Mouse (Mus musculus) hematopoietic stem cell, adult 5-6 weeks (primary cell): ENCODE measurements around the gene Msi2. TPM values are rescaled to one million over a fixed set of nuclear protein-coding genes. Genes with fewer than 3 reads are reported as not detected.

ENCODE experiments used
- ATAC-seq, 2 experiments: fragments of 125-278 bp in 1 of 2; replicated peaks in 1 of 2; 2 replicates each; pipeline ENCODE4 v1.8.0; 2016 to 2017; ENCODE audit warnings: inconsistent platforms in 2 of 2, mild to moderate bottlenecking in 2 of 2, moderate number of reproducible peaks in 2 of 2, low read depth in 1 of 2, moderate TSS enrichment in 1 of 2; ENCODE audit not compliant: low FRiP score in 2 of 2, poor library complexity in 2 of 2, severe bottlenecking in 2 of 2, insufficient read depth in 1 of 2, low TSS enrichment in 1 of 2
- total RNA-seq: library from RNA; stranded (forward); fragments of 172-1452, 232-1000 nt; gene quantifications from 2 replicates; pipeline ENCODE4 v1.2.3, GENCODE M21; 2017

Msi2 gene
- total RNA-seq, 1 experiment from 2014 or later, result 397 TPM

DNA sequence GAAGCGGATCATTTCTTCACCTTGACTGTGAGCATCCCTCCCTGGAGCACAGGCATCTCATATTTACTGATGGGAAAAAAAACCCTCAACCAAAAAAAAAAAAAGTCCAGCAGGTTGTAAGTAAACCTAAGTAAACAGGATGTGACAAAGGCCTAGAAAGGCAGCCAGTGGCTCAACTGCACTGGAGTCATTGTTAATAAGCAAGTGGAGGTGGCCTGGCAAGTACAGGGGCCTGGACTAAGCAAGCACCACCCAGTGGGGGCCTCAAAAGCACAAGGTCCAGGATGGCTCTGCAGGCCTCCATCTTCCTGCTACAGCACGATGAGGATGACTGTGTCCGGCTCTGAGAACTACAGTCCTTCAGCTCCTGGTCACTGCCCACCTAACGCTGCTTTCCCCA is 89.1 kb downstream of the Msi2 start:
- ATAC-seq, result no peak

DNA sequence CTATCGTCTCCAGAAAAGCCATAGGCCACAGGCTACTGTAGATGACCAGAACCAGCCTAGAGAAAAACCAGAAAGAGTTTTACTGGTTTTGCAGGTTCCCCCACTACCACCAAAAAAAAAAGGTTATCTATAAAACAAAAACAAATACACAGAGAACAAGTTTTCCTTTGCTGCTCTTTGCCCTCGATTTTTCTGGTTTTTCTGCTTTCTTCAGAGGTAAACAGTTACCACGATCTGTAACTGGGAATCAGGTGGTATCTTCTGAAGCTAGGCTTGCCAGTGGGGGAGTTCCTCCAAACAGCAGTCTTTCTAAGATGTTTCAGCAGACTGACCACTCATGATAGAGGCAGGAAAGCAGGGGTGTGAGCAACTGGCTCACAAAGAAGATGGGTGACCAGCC is 89.6 kb downstream of the Msi2 start:
- no peak for ATAC-seq

DNA sequence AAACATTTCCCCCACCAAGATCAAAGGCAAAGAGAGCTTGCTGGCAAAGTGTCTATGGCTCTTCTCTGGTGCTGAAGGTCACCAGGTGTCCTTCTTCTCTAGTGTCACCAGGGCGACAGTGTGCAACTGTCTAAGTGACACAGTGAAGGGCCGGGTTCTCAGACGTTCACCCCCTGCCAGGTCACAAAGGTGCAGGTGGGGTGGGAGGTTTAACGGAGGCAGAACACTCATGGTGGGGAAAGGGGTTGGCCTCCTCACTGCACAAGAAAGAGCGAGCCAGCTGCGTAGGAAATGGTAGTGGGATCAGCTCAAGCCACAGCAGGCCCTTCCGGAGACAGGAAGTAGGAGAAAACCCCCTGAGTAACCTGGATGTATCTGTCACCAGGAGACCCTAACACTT is 91.0 kb downstream of the Msi2 start:
- ATAC-seq, result no peak

DNA sequence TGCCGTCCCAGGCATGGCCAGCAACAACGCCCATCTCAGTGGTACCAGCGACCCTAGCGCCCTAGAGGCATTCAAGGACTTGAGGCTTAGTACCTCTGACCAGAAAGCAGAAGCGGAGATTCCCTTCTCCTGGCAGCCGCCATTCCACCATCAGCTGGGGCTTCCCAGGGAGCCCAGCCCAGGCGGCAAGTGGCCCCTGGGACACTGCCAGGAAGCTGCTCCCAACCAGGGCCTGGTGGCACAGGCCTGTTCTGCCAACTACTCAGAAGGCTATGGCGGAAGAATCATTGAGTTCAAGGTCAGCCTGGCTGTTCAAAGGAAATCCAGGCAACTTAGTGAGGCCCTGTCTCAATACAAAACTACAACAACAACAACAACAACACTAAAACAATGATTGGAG is 91.7 kb downstream of the Msi2 start:
- no peak for ATAC-seq

DNA sequence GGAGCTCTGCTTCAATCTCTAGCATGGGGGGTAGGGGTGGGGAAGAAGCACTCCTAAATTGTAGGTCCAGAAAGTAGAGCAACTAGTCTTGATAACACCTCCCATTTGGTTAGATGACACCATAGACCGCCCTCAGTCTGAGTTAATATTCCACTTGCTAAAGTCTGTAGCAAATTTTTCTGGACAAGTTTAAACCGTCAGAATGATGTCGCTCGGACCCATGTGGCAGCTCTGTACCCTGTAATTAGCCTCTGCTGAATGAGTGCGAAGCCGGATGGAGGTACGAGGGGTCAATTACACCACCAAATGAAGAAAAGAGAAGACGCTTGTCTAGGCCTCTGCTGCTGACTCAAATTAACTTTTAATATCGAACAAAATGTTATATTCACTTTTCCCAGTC is 92.3 kb downstream of the Msi2 start:
- ATAC-seq, result no peak

DNA sequence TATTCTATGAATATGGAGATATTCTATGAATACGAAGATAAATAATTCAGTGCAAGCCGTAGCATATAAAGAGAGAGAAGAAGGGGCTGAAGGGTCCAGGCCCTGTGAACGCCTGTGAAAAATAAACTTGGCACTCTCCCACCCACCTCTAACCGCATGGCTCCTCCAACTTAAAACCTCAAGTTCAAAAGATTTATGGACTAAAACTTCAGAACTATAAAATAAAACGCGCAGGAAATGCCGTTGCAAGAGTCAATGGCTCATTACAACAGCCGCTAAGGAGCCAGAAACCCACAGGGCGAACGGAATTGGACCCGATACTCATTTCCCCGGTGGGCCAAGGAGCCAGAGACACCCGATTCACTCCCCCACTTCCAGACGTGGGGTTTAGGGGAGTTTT is 93.2 kb downstream of the Msi2 start:
- peak; percentile 8 to 44; a peak in 2 of 4 replicates for ATAC-seq

DNA sequence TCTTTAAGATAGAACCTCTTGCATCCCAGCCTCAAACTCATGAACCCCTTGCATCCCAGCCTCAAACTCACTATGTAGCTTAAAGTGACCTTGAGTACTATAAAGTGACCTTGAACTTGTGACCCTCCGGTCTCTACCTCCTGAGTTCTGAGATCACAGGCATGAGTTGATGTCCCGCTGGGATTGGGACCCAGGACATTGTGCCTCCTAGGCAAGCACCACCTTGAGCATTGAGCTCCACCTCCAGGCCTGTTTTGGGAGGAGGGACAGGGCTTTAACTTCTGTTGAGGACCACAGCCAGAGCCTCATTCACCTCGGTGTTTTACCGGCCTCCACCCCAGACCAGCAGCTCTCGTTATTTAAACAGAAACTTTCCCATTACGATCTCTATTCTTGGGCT is 93.7 kb downstream of the Msi2 start:
- no peak for ATAC-seq

DNA sequence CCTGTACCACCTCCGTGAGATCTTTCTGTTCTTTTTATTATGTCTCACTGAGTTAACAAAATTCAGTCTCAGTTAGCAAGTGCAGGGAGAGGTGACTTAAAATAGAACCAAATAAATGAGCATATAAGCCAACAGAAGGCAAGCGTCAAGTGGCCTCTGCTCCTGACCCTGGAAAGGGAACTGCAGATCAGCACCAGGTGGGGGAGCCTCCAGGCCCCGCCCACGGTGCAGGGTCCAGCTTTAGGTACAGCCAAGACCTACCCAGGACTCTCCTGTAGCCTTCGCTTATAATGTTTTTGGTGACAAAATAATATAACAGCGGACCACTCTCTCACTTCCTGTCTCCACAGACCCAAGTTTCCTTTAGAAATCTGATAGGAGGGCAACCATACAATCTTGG is 94.6 kb downstream of the Msi2 start:
- ATAC-seq, result no peak

DNA sequence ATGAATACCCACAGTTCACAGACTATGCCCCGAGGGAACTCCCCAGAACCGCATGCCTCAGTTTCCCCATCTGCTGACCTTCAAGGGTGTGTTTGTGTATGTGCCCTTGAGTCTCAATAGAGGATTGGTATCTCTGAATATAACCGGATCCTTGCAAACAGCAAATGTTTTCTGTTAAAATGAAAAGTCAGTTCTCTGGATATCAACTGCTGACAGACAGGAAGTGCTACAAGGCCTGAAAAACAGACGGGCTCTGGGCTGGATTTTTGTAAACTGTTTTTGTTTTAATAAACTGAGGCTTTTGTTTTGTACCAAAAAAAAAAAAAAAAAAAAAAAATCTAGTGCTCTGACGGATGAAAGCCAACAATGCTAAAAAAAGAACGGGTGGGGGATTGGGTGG is 95.8 kb downstream of the Msi2 start:
- no peak for ATAC-seq

DNA sequence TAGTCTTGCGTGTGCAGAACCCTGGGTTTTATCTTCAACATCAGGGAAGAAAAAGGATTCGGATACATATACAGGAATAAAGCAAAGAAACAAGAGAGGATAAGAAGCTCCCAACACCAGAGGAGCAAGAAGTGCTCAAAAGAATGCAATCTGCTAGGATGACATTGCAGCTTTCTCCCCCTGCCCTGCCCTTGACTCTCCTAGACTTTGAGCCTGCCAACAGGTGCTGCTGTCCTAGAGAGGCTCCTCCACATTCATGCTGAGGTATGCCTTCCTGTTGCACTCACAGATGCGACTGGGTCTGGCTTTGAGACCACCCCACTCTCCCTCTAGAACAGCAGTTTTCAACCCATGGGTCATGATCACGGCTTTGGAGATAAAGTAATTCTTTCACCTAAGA is 96.5 kb downstream of the Msi2 start:
- ATAC-seq, result no peak

DNA sequence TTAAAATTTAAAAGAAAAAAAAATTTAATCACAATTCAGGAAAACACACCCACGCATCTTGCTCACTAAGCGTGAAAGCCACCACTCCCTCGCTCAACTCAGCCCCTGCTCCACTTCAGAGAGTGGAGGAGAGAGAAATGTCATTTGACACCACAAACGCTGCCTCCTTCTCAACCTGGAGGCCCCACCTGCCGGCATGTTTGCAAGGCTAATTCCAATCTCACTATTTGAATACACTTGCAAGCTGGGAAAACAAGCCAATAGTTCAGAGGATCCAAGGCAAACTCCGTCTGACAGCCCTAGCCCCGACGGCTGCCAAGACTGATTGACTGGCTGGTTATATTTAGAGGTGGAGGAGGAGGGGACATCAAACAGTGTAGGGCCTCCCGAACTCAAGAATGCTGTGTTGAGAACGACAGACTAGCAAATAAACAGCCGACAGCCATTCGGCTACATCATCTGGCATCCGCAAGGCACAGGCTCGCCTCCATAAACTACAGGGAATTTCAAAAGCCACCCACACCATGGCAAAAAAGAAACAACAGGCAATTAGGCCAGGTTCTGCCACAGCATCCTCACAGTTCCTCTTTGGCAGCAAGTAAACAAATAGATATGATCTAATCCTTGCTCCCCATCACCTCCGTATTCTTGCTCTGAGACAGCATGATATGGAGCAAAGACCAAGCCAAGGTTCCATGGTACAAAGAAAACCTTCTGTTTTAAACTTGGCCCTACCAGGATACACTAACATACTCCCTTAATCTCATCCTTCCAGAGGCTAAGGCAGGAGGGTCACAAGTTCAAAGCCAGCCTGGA is 97.9 kb downstream of the Msi2 start:
- no peak for ATAC-seq

DNA sequence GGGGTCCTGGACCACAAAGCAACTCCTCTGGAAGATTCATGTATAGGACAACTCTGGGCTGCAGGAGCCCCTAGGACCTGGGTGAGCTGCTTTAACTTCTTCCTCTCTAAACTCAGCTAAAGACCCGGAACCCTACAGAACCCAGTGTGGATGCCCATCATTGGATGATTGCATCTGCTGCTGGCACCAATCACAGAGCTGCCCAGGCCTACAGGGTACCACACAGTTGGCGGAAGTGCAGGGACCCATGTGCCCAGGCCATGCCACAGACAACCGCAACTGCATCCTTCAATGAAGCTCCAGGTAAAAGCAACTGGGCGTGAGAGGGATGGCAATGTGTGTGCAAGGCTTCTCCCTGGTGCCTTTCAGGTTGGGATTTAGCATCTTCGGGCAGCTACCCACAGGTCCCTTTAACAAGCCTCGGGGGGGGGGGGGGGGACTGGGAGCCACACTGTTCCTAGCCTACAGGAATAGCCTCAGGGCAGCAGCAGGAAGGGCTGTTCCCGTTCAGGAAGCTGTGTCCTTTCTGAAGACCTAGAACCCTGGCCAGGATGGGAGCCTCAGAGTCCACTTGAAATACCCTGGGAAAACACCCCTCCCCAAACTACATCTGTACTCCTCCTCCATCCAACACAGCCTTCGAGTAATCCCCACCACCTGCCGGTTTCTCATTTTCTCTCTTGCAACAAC is 98.7 kb downstream of the Msi2 start:
- no peak for ATAC-seq

DNA sequence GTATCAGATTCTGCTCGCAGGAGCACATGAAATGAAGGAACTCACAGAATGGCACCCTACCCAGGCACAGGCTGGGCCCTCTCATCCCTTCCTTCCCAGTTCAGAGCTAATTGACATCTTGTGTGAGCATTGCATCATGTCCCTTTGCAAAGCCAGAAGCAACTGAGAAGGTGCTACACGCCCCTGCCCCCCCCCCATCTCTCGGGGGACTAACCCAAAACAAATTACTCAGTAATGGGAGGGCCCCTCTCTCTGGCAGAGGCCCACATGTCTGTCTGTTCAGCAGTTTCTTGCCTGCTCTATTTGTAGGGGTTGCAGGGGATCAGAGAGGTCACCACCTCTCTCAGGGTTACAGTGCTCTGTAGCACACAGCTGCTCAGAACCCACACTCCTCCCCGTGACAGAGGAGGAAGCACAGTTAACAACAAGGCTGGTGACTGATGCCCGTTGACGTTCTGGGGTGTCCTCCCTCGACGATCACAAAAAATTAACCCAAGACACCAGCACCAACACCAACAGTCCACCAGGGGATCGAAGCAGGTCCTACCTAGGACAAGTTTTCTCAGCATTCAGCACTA is 99.5 kb downstream of the Msi2 start:
- ATAC-seq, result peak; percentile 37 to 41; a peak in 3 of 4 replicates

DNA sequence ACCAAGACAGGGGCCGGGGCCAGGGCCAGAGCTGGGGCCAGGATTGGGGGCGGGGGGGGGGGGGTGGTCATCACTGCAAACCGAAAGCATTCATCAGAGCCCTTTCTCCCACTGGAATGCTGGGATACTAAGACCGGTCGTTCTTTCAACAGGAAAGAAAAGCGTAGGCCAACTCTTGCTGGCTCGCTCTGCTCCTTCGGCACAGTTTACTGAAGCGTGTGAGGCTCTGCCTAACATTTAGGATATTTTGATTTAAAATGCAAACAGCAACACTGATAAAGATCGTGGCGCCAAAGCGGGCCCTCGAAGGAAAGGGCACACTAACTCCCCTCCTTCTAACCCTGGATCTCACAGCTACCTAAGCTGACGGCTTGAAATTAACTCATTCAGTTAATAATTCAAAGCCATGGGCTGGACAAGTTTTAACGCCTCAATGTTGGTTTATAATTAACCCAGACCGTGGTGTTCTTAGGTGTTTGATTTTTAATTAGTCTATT is 100.3 kb downstream of the Msi2 start:
- ATAC-seq, result no peak

DNA sequence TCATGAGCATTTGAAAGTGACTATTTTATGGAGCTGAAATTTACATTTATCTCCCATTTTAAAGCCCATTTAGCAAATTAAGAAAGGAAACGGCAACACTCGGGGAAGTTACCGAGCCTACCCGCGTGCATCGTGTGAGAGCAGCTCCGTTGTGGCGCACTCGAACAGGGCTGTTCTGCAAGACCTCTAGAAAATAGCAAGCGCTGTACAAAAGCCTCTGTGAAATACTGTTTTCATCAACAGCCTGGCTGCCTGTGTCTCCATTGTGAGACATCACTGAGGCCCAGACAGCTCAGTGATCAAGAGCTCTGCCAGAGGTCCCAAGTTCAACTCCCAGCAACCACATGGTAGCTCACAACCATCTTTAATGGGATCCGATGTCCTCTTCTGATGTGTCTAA is 100.9 kb downstream of the Msi2 start:
- ATAC-seq, result no peak

DNA sequence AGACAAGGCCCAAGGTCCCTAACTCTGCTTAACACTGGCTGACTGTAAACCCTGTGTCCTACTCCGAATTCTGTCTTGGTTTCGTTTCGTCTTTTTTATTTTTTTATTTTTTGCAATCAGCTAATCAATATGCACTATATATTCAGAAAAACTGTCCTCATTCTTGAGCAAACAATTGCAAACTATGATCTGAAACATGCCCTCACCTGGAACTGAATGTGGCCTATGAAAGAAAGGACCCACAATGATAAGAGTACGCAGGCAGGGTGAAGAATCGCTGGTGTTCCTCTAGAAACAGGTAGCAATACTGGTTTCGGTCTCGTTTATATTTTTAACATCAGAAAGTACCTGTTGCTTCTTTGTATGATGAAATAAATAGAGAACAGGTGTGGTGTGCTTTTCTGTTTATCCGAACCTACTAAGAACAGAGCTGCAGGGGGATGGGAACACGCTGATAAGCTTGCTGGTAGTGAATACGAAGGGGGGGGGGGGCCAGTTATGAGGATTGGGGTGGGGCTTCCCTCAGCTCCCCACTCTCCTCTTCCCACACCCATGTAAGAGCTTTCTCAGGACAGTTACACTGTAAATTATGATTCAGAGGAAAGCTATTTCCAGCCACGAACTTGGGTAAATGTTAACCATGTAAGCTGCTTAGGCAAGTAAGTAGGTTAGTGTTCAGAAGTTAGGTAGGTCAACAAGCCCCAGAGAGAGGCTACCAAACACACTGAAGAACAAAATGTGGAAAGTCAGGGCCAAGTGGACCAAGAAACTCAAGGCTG is 103.6 kb downstream of the Msi2 start:
- ATAC-seq, result no peak

DNA sequence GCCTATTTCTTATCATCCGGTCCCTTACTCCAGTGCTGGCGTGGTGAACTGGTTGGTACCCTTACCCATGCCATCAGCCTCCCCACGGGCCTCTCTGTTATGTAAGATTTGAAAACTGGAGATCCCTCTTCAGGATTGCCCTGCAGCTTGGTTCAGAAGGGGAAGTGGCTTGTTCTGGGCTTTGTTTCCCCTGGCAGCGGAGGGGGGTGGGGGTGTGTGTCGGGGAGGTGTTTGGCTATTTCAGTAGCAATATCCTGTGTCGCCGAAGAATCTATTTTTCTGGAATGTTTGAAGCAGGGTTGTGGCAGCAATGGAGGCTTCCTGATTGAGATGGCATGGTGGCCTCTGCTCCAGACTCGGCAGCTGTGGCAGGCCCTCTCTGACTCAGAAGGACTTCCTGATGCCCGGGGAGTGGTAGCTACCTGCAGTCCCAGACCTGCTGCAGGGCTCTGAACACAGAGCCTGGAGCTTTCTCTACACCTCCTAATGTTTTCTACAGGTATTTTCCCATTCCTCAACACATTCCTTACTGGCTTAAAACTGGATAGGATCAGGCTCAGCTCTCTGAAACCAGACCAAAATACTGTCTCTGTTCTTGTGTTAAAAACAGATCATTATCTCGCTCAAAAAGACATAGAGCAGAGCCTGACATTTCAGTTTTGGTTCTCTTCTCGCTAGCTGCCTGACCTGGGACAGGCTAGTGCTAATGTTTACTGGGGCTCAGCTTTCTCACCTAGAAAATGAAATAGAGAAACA is 104.4 kb downstream of the Msi2 start:
- peak; percentile 72 to 73 for ATAC-seq
